Mouse (Mus musculus) embryonic facial prominence, embryonic 14.5 days (tissue): ENCODE data around the gene Ndufb6. TPM values are rescaled to one million over a fixed set of nuclear protein-coding genes. Genes with fewer than 3 reads are reported as not detected.
"Not testable (repeated sequence)": the region's sequence is repeated elsewhere in the genome, so short reads cannot be mapped to it uniquely, and the experiment has no call there.

Source experiments
- ATAC-seq: fragments of 200-750 bp; cut with Nextera tagmentation; 2 replicates; pipeline ENCODE4 v1.8.0; 2017; ENCODE audit warnings: low read depth, moderate number of reproducible peaks, moderate TSS enrichment
- DNase-seq: peaks from one replicate; pipeline ENCODE4 v3.0.0-alpha.2; 2015; ENCODE audit warnings: low spot score
- H3K27ac ChIP-seq: fragments of 300-500 bp; sonication (generic); replicated peaks from 2 replicates; pipeline ENCODE4 v1.5.1; 2014; ENCODE audit warnings: low read depth, mild to moderate bottlenecking, low read length, moderate library complexity
- H3K27me3 ChIP-seq: fragments of 300-500 bp; sonication (generic); replicated peaks from 2 replicates; pipeline ENCODE4 v1.6.1; 2014; ENCODE audit warnings: low read length; ENCODE audit not compliant: control insufficient read depth, insufficient read depth
- H3K36me3 ChIP-seq: fragments of 300-500 bp; sonication (generic); 2 replicates; pipeline ENCODE4 v1.6.1; 2014; ENCODE audit warnings: low read length, mixed read lengths; ENCODE audit not compliant: control insufficient read depth, insufficient read depth
- H3K4me1 ChIP-seq: fragments of 300-500 bp; sonication (generic); 2 replicates; pipeline ENCODE4 v1.6.1; 2014; ENCODE audit warnings: antibody characterized with exemption, low read length; ENCODE audit not compliant: control insufficient read depth, insufficient read depth
- H3K4me2 ChIP-seq: fragments of 300-500 bp; sonication (generic); 2 replicates; pipeline ENCODE4 v1.6.1; 2014; ENCODE audit warnings: low read depth, mild to moderate bottlenecking, low read length, moderate library complexity, mixed read lengths
- H3K4me3 ChIP-seq: fragments of 300-500 bp; sonication (generic); 2 replicates; pipeline ENCODE4 v1.5.1; 2014; ENCODE audit warnings: low read depth, mild to moderate bottlenecking, low read length
- H3K9ac ChIP-seq: fragments of 300-500 bp; sonication (generic); 2 replicates; pipeline ENCODE4 v1.6.1; 2014; ENCODE audit warnings: low read depth, mild to moderate bottlenecking, low read length, moderate library complexity, mixed read lengths
- H3K9me3 ChIP-seq: fragments of 300-500 bp; sonication (generic); 2 replicates; pipeline ENCODE4 v1.6.1; 2016; ENCODE audit warnings: low read length; ENCODE audit not compliant: control insufficient read depth
- WGBS: fragments of 180-500 bp; shearing (Covaris S2); extraction: QIAGEN DNeasy Blood & Tissue Kit; methylation state at CpG from one replicate; pipeline ENCODE4 v1.1.7; 2014; 5-methylcytosine and 5-hydroxymethylcytosine counted together
- polyA plus RNA-seq: library from polyadenylated mRNA; unstranded; fragments of >200 nt; fragmentation: Nextera tagmentation; extraction: Ambion mirVana; gene quantifications from 2 replicates; pipeline ENCODE4 v1.2.1, GENCODE M21; 2014

The Ndufb6 gene
- polyA plus RNA-seq, 1 experiment from 2014 or later: 290 TPM

DNA sequence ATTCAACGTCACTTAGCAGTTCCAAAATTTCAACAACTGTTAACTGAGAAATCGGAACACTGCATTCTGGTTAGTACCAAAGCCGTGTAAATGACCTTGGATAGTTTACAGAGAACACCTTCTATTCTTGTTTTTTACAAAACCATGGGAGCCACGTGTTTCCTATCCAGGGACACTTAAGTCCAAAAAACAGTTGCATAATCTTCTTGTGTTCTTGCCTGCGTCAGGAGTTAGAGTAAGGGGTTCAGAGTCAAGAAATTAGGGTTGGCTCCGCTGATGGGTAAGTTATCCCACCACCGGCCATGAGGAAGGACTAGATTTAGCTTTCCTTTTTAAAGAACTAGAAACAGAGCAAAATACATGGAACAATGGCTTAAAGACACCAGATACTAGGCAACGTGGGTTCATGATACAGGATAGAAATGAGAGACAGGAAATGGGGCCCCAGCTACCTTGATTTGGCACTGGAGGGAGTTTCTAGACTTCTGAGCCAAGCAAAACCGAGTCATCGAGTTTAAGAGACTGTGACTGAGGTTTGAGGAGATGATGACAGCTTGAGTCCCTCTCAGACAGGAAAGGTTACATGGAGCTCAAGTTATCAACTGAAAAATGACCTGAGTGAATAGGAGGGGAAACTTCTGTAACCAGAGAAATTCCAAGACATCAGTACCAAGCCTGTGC is 23.4 kb upstream of the Ndufb6 start:
- no peak overlapping the region for H3K4me2 ChIP-seq
- H3K27ac ChIP-seq: no peak overlapping the region
- no peak overlapping the region for H3K4me3 ChIP-seq
- H3K27me3 ChIP-seq: no peaks in the 10 kb centered on the region
- no peak overlapping the region for H3K9ac ChIP-seq
- no peak for ATAC-seq
- H3K36me3 ChIP-seq: no peaks in the 10 kb centered on the region
- WGBS: 75% methylated on average over 10 of the region's 10 CpGs
- no peak for DNase-seq
- no peaks in the 10 kb centered on the region for H3K9me3 ChIP-seq
- H3K4me1 ChIP-seq: no peaks in the 10 kb centered on the region

DNA sequence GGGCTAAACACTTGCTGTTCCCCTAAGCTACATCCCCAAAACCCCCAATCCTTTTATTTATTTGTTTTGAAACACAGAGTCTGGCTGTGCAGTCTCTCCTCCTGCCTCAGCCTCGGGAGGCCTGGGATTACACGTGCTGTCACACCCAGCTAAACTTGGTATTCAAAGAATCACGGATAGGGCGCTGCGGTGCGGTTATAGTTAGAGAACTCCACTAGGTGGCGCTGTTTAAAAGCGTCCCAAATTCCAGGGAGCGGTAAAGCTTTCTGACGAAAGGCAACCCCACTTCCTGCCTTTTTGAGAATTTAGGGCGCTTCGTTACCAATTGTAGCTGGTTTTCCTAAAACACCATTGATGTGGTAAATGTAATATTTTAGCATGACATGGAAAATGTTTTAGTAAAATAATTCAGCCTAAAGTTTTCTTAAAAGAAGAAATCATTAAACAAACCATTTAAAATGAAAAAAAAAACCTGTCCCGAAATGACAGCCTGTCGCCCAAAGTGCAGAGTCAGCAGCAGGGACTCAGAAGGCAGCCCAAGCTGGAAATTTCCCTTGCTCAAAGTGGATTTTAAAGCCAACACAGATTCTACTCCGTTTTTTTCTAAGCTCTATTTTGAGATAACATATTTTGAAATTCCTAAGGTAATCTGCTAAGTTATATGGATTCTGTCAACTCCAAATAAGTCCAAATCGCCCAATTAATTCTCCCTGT is 22.0 kb upstream of the Ndufb6 start:
- Histone ChIP-seq H3K27ac (no peak overlapping the region), H3K4me1 (no peaks in the 10 kb centered on the region), H3K4me2 (peak overlapping the region; percentile 36), H3K36me3 (no peaks in the 10 kb centered on the region), H3K9ac (no peak overlapping the region), H3K9me3 (no peaks in the 10 kb centered on the region), H3K27me3 (no peaks in the 10 kb centered on the region), H3K4me3 (no peak overlapping the region)
- ATAC-seq (peak; percentile 68), DNase-seq (peak; percentile 86)
- 10% methylated on average over 16 of the region's 16 CpGs for WGBS

DNA sequence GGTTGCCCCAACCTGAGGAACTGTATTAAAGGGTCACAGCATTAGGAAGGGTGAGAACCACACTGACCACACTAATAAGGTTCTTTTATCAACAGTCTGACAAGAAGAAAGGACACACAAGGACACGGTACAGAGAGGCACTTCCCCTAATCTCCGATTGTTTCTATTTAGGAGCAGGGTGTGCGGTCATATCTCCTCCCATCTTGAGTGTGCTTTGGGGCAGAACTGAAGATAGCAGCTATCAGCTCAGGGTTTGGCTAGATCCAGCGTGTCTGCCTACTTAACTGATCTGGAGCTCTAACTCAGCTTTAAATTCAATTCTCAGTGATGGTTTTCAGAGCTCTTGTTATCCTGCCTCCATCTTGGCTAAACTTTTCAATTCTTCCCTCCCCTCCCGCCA is 19.9 kb upstream of the Ndufb6 start:
- H3K4me3 ChIP-seq: no peak overlapping the region
- 79% methylated on average over 5 of the region's 5 CpGs for WGBS
- DNase-seq: no peak
- no peak overlapping the region for H3K4me2 ChIP-seq
- no peaks in the 10 kb centered on the region for H3K9me3 ChIP-seq
- no peaks in the 10 kb centered on the region for H3K4me1 ChIP-seq
- no peak for ATAC-seq
- no peak overlapping the region for H3K27ac ChIP-seq
- no peaks in the 10 kb centered on the region for H3K36me3 ChIP-seq
- H3K27me3 ChIP-seq: no peaks in the 10 kb centered on the region
- no peak overlapping the region for H3K9ac ChIP-seq

DNA sequence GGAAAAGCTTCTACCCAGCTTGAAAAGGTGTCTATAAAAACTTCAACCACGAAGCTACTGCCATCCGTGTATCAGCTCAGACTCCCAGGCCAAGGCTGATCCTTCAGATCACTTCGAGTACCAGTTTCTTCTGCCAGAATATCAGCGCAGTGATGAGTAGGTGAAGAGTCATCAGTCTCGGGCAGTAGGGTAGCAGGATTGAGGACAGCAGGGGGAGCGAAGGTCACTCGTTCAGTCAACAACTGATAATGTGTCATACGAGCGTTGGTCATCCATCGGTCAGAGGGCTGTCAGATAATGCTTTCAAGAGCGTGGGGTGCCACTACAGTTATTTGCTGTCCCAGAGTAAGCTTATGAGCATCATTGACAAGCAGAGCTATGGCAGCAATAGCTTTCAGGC is 12.3 kb upstream of the Ndufb6 start:
- WGBS: 93% methylated on average over 11 of the region's 11 CpGs
- not testable (repeated sequence) for H3K36me3 ChIP-seq

DNA sequence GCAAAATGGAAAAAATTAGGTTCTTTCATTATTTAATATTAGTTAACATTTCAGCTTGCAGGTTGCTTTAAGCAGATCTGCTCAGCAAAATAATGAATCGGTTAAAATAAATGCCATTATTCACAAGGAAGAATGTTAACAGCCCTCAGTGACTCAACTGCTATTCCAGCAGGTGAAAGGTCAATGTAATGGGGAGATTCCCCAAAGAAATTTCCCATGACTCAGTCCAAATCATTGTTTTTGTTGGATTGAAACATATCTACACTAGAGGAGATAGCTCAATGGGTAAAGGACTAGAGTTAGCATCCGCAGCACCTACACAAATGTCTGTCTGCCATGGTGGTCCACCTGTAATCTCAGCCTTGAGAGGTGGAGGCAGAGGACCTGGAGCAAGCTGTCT is 9.8 kb upstream of the Ndufb6 start:
- H3K27me3 ChIP-seq: no peaks in the 10 kb centered on the region
- H3K36me3 ChIP-seq: no peaks in the 10 kb centered on the region
- no peak overlapping the region for H3K9ac ChIP-seq
- no peak overlapping the region for H3K4me2 ChIP-seq
- no peak overlapping the region for H3K27ac ChIP-seq
- ATAC-seq: no peak
- no peak for DNase-seq
- H3K4me3 ChIP-seq: no peak overlapping the region
- no peaks in the 10 kb centered on the region for H3K9me3 ChIP-seq
- WGBS: 85% methylated on average over 2 of the region's 2 CpGs
- H3K4me1 ChIP-seq: no peaks in the 10 kb centered on the region

More for the DNA sequence above, 12.3 kb upstream of the Ndufb6 start:
- ATAC-seq, H3K9me3 ChIP-seq, H3K9ac ChIP-seq, H3K4me1 ChIP-seq, H3K4me2 ChIP-seq, H3K27ac ChIP-seq, H3K27me3 ChIP-seq, H3K4me3 ChIP-seq, DNase-seq: not testable (repeated sequence)

DNA sequence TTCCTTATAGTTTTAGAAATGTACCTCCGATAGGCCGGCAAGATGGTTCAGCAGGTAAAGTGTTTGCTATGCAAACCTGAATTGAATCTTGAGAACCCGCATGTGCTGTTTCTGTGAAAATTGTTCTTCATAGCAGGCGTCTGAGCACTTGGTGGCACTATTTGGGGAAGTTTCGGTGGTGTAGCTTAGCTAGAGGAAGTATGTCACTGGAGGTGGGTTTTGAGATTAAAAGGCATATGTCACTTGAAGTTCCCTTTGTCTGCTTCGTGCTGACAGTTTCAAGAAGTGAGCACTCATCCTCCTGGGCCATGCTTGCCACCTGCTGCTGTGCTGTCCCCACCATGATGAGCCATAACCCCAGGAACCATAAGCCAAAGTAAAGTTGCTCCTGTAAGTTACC is 8.2 kb upstream of the Ndufb6 start:
- ATAC-seq (no peak), DNase-seq (no peak)
- H3K4me3 ChIP-seq: no peak overlapping the region
- no peaks in the 10 kb centered on the region for H3K9me3 ChIP-seq
- H3K36me3 ChIP-seq: no peaks in the 10 kb centered on the region
- no peaks in the 10 kb centered on the region for H3K27me3 ChIP-seq
- H3K4me2 ChIP-seq: no peak overlapping the region
- 69% methylated on average over 6 of the region's 6 CpGs for WGBS
- H3K27ac ChIP-seq: no peak overlapping the region
- H3K4me1 ChIP-seq: no peaks in the 10 kb centered on the region
- H3K9ac ChIP-seq: no peak overlapping the region

DNA sequence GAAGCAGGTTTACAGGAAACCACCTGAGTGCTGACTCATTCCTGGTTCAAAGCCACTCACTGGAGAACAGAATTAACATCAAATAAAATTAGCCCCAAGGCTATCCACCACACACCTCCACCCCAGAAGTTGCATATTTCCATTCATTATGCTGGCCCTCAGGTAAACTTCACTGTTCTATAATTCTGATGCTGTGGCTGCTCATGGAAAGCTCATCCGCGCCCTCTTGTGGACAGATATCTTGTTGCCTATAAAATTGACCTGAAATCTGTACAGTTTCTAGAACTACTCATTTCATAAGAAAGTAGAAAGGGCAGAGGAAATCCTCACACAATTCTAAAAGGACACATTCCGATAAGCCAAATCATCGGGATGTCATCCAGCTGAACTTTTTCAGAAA is 6.4 kb upstream of the Ndufb6 start:
- Histone ChIP-seq H3K4me1 (no peaks in the 10 kb centered on the region), H3K4me3 (no peak overlapping the region), H3K27me3 (no peaks in the 10 kb centered on the region), H3K9me3 (no peaks in the 10 kb centered on the region), H3K27ac (no peak overlapping the region), H3K4me2 (no peak overlapping the region), H3K9ac (no peak overlapping the region), H3K36me3 (no peaks in the 10 kb centered on the region)
- no peak for ATAC-seq
- DNase-seq: peak; percentile 77
- WGBS: 22% methylated on average over 4 of the region's 4 CpGs

DNA sequence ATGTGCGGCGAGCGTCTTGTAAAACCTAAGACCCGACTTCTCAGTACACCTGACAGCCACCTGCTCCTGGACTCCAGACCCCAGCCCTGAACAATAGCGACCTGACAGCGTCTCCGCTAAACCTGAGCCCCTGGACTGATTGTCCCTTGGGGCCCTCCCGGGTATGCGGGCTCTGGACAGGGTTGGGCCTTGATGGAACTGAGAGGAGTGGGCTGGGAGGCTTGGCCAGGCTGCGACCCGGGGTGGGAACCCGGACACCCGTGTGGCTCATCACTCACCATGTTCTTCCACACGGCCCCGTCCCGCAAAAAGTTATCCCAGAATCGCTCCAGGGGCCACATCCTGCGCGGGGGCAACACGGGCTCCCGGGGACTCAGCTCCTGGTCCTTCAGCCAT is 343 bp downstream of the Ndufb6 start:
- Histone ChIP-seq H3K4me3 (peak overlapping the region; percentile 83), H3K27me3 (no peaks in the 10 kb centered on the region), H3K27ac (peak overlapping the region; percentile 57; the same call in 1 of the 2 replicates), H3K9ac (peak overlapping the region; percentile 87), H3K36me3 (peaks cover 15% of the 10 kb centered on the region), H3K4me2 (peak overlapping the region; percentile 64), H3K4me1 (peaks cover 8% of the 10 kb centered on the region), H3K9me3 (no peaks in the 10 kb centered on the region)
- ATAC-seq (peak; percentile 54), DNase-seq (peak; percentile 3)
- WGBS: under 1% methylated on average over 11 of the region's 21 CpGs
